Mouse (Mus musculus) kidney, embryonic 16.5 days (tissue): ENCODE measurements around the gene Haus4. TPM values are rescaled to one million over a fixed set of nuclear protein-coding genes. Genes with fewer than 3 reads are reported as not detected.

ENCODE experiments used
- ATAC-seq: fragments of 200-750 bp; cut with Nextera tagmentation; 2 replicates; pipeline ENCODE4 v1.8.0; 2017; ENCODE audit warnings: moderate TSS enrichment; ENCODE audit not compliant: low FRiP score, low TSS enrichment
- H3K27ac ChIP-seq: fragments of 300-500 bp; sonication (generic); 2 replicates; pipeline ENCODE4 v1.5.1; 2014; ENCODE audit warnings: low read length
- H3K27me3 ChIP-seq: fragments of 300-500 bp; sonication (generic); 2 replicates; pipeline ENCODE4 v1.6.1; 2014; ENCODE audit warnings: low read length, control low read depth, mixed read lengths; ENCODE audit not compliant: insufficient read depth
- H3K36me3 ChIP-seq: fragments of 300-500 bp; sonication (generic); 2 replicates; pipeline ENCODE4 v1.6.1; 2014; ENCODE audit warnings: low read length, control low read depth, mixed read lengths; ENCODE audit not compliant: insufficient read depth
- H3K4me1 ChIP-seq: fragments of 300-500 bp; sonication (generic); 2 replicates; pipeline ENCODE4 v1.6.1; 2014; ENCODE audit warnings: low read length, control low read depth, mixed read lengths; ENCODE audit not compliant: insufficient read depth
- H3K4me2 ChIP-seq: fragments of 300-500 bp; sonication (generic); replicated peaks from 2 replicates; pipeline ENCODE4 v1.6.1; 2014; ENCODE audit warnings: low read depth, low read length
- H3K4me3 ChIP-seq: fragments of 300-500 bp; sonication (generic); 2 replicates; pipeline ENCODE4 v1.5.1; 2014; ENCODE audit warnings: mild to moderate bottlenecking, low read length
- H3K9ac ChIP-seq: fragments of 300-500 bp; sonication (generic); replicated peaks from 2 replicates; pipeline ENCODE4 v1.6.1; 2014; ENCODE audit warnings: low read length
- H3K9me3 ChIP-seq: fragments of 300-500 bp; sonication (generic); 2 replicates; pipeline ENCODE4 v1.6.1; 2016; ENCODE audit warnings: low read length, control low read depth
- WGBS: fragments of 180-500 bp; shearing (Covaris S2); extraction: QIAGEN DNeasy Blood & Tissue Kit; methylation state at CpG from one replicate; pipeline ENCODE4 v1.1.7; 2014; 5-methylcytosine and 5-hydroxymethylcytosine counted together
- polyA plus RNA-seq: library from polyadenylated mRNA; unstranded; fragments of >200 nt; fragmentation: Nextera tagmentation; extraction: Ambion mirVana; gene quantifications from 2 replicates; pipeline ENCODE4 v1.2.1, GENCODE M21; 2015

Gene Haus4
- polyA plus RNA-seq, result 57.3 and 62.4 TPM in 2 replicates

DNA sequence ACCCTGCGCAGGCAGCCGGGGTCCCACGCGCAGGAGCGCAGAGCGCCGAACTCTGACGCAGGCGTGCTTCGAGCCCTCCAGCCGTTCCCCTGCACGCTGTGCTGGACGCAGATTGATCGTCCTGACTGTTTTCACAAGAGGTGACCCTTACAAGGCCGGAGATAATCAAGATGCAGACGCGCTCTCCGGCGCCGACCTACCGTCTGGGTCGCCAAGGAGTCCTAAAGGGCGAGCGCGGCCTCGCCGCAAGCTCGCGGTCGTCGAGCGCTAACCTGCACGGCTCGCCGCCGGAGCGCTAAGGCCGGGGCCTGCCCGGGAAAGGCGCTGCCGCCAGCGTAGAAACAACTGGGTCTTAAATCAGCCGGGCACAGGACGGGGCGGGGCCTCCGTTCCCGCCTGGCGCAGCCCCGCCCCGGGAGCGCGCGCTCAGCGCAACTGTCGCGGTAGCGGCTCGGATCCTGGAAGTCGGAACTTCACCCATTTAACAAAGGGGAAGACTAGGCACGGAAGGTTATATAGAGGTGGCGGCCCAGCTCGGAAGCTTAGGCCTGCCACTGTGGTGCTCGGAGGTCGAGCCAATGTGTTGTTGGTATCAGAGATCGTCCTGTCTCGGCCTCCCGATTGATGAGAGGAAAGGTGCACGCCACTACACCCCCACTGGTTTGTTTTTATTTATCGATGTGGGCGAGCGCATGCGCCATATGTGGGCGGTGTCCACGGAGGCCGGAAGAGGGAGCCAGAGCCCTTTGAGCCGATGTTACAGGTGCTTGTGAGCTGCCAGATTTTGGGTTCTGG is at the start of gene Haus4:
Haus4 (minus strand) TSS at position 642 of the 795 bp plus-strand sequence.
- Histone ChIP-seq H3K27me3 (no peaks in the 10 kb centered on the region), H3K4me3 (peak within 1 kb of the TSS; percentile 68), H3K36me3 (peaks cover 21% of the 10 kb centered on the region), H3K27ac (peak within 1 kb of the TSS; percentile 92), H3K4me2 (peak within 1 kb of the TSS; percentile 79), H3K9me3 (no peaks in the 10 kb centered on the region), H3K4me1 (peaks cover 6% of the 10 kb centered on the region; the same call in 1 of the 2 replicates), H3K9ac (peak within 1 kb of the TSS; percentile 91)
- peak; percentile 94 for ATAC-seq
- WGBS, result under 1% methylated on average over 76 of the region's 76 CpGs

DNA sequence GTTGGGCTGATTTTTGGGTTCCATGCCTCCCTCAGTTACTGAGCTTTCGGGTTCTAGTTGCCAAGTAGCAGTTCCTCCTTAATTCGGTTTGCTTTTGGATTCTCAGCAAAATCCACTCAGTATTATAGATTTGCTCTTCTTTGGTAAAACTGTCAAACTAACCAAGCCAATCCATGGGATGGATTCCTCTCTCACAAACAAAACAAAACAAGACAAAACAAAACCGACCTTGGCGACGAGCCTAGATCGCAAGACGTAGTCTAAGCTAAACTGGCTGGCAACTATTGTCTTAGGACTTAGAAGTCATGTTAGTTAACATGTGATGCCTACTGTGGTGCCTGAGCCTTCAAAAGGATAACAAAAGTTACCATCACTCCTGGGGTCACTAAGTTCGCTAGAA is 49.3 kb upstream of the Haus4 start:
- Histone ChIP-seq H3K9ac (peak overlapping the region; percentile 90; the same call in 1 of the 2 replicates), H3K4me2 (peak overlapping the region; percentile 55), H3K27ac (peak overlapping the region; percentile 86), H3K4me1 (peaks cover 24% of the 10 kb centered on the region), H3K27me3 (no peaks in the 10 kb centered on the region), H3K36me3 (peaks cover 7% of the 10 kb centered on the region; the same call in 1 of the 2 replicates), H3K9me3 (no peaks in the 10 kb centered on the region), H3K4me3 (peak overlapping the region; percentile 69)
- WGBS, result 81% methylated on average over 8 of the region's 8 CpGs
- no peak for ATAC-seq

DNA sequence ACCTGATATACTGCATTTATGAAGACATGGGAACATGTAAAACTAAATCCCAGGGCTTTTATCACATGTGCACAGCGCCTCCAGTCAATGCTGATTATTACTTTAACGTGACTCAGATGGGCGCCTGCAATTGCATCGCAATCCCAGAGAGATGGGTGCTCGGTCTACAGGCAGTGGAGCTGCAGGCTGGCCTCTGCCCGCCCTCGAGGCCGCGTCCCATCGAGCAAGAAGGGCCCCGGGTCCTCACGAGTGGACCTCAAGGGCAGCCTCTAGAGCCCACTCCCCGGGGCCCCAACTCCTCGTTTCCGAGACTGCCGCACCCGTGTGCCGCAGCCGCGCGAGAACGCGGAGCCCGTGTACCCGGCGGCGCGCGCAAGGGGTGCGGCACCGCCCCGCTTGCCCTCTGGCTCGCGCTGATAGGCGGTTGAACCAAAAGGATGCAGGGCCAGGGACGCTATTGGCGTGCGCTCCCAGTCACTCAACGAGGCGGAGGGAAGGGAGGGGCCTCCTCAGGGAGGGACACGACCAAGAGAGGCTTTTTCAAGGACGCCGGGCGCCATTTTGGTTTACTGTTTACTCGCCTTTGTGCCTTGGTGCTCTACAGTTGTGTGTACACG is 48.7 kb upstream of the Haus4 start:
- under 1% methylated on average over 46 of the region's 46 CpGs for WGBS
- H3K4me1 ChIP-seq, result peaks cover 24% of the 10 kb centered on the region
- H3K4me2 ChIP-seq, result peak overlapping the region; percentile 55
- ATAC-seq, result peak; percentile 99
- H3K27me3 ChIP-seq, result no peaks in the 10 kb centered on the region
- no peaks in the 10 kb centered on the region for H3K9me3 ChIP-seq
- peak overlapping the region; percentile 69 for H3K4me3 ChIP-seq
- H3K27ac ChIP-seq, result peak overlapping the region; percentile 92
- H3K9ac ChIP-seq, result peak overlapping the region; percentile 90
- H3K36me3 ChIP-seq, result peaks cover 7% of the 10 kb centered on the region; the same call in 1 of the 2 replicates

DNA sequence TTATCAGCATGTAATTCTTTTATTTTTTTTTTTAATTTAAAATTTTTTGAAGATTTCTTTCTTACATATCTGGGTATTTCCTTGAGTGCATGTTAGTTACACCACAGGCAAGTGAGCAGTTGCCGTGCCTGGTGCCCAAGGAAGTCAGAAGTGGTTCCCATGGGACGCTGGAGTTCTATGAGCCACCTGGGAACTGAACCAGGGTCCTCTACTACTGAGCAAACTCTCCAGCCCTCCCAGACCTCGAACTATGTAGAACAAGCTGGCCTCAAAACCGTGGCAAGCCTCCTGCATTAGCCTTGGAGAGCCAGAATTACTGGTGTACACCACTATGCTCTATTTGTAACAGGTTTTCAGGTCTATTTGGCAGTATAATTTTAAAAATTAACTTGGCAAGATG is 48.2 kb upstream of the Haus4 start:
- Histone ChIP-seq H3K4me1 (peaks cover 24% of the 10 kb centered on the region), H3K4me3 (peak overlapping the region; percentile 69), H3K9me3 (no peaks in the 10 kb centered on the region), H3K27me3 (no peaks in the 10 kb centered on the region), H3K27ac (peak overlapping the region; percentile 92), H3K9ac (peak overlapping the region; percentile 90), H3K4me2 (peak overlapping the region; percentile 55), H3K36me3 (peaks cover 9% of the 10 kb centered on the region; the same call in 1 of the 2 replicates)
- ATAC-seq, result 0 out of 2 replicates have a peak, but pooled peaks have one; percentile 16
- 37% methylated on average over 4 of the region's 4 CpGs for WGBS

DNA sequence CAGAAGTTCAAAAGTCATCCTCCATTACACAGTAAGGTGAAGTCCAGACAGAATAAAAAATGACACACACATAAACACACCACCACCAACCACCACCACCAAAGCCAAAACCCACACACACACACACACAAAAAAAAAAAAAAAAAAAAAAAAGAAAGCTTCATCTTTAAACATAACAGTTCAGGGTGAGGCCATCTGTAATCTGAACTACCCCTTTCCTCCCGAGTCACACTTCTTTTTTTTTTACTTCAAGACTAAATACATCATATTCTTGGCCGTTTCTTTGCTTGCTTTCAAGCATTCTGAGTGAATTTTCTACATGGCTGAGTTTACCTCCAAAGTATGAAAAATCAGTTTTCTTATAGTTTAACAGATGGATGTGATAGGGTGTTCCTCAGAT is 47.2 kb upstream of the Haus4 start:
- peaks cover 9% of the 10 kb centered on the region; the same call in 1 of the 2 replicates for H3K36me3 ChIP-seq
- no peaks in the 10 kb centered on the region for H3K27me3 ChIP-seq
- no peak overlapping the region for H3K27ac ChIP-seq
- H3K4me2 ChIP-seq, result no peak overlapping the region
- no peak overlapping the region for H3K9ac ChIP-seq
- no peak overlapping the region for H3K4me3 ChIP-seq
- no peak for ATAC-seq
- H3K4me1 ChIP-seq, result peaks cover 24% of the 10 kb centered on the region
- 36% methylated on average over 2 of the region's 2 CpGs for WGBS
- no peaks in the 10 kb centered on the region for H3K9me3 ChIP-seq

DNA sequence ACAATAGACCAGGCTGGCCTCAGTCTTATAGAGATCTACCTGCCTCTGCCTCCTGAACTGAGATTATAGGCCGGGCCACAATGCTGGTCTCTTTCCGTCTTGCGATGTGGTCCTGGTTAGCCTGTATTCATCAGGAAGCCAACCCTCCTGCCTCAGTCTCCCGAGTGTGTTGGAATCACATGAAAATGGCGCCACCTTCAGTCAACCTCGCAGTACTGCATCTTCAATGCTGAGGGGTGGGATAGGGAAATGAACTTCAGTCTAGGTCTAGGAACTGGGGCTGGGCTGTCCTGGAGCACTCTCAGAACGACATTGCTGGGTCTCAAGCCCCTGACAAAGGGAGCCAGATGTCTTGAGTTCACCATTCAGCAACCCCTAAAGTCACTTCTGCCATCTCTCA is 42.7 kb upstream of the Haus4 start:
- H3K27ac ChIP-seq, result no peak overlapping the region
- no peak overlapping the region for H3K4me2 ChIP-seq
- no peak overlapping the region for H3K9ac ChIP-seq
- no peaks in the 10 kb centered on the region for H3K9me3 ChIP-seq
- 84% methylated on average over 7 of the region's 7 CpGs for WGBS
- peaks cover 11% of the 10 kb centered on the region for H3K4me1 ChIP-seq
- H3K4me3 ChIP-seq, result no peak overlapping the region
- ATAC-seq, result no peak
- H3K27me3 ChIP-seq, result no peaks in the 10 kb centered on the region
- peaks cover 25% of the 10 kb centered on the region for H3K36me3 ChIP-seq

DNA sequence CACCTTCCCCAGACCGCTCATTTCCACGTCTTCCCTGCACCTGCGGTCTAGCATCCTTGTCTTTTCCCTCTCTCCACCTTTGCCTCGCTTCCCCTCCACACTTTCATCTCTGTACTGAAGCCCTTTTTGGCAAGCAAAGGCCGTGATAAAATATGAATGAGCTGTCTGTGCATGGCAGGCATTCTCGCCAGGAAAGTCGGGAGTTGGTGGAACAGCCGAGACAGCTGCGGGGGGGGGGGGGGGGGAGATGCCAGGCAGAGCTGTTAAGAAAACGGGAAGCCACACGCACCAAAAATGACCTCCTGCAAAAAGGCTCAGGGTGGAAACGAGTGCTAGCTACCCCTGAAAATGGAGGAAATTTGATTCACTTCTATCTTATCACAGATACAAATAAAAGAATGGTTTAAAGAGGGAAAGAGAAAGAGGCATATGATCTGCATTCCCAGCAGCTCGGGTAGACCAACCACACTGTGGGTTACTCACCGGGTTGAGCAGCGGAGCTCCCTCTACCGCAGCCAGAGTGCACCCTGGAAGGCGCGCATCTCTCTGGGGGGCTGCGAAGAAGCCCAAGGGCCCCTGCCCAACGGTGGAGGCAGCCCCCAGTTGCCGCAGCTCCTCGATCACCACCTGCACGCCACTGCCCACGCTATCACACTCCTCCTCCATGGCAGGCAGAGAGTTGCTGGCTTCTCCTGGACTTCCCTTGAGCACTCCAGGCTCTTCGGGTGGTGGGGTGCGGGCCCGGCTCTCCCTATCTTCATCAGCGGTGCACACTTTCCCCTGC is 40.4 kb upstream of the Haus4 start:
- Histone ChIP-seq H3K4me1 (peaks cover 11% of the 10 kb centered on the region), H3K4me3 (no peak overlapping the region), H3K4me2 (no peak overlapping the region), H3K9me3 (no peaks in the 10 kb centered on the region), H3K9ac (no peak overlapping the region), H3K27me3 (no peaks in the 10 kb centered on the region), H3K36me3 (peaks cover 25% of the 10 kb centered on the region), H3K27ac (no peak overlapping the region)
- ATAC-seq, result no peak
- WGBS, result 74% methylated on average over 27 of the region's 28 CpGs

DNA sequence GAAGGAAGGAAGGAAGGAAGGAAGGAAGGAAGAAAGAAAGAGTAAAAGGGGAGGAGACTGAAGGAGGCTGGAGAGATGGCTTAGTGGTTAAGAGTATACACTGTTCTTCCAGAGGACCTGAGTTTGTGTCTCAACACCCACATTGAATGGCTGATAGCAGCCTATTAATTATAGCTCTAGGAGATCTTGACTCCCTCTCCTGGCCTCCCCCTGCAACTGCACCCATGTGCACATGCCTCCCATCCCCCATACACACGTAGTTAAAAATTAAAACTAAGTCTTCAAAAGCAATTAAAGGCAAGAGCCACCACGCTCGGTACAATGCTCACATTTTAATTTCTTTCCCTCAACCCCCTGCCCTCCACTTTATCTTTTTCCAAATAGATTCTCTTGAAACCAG is 39.6 kb upstream of the Haus4 start:
- peaks cover 20% of the 10 kb centered on the region for H3K36me3 ChIP-seq
- no peak overlapping the region for H3K4me3 ChIP-seq
- WGBS, result 76% methylated on average over 3 of the region's 3 CpGs
- H3K27me3 ChIP-seq, result no peaks in the 10 kb centered on the region
- no peak for ATAC-seq
- no peak overlapping the region for H3K27ac ChIP-seq
- H3K4me1 ChIP-seq, result peaks cover 11% of the 10 kb centered on the region
- H3K9ac ChIP-seq, result no peak overlapping the region
- H3K4me2 ChIP-seq, result no peak overlapping the region
- H3K9me3 ChIP-seq, result no peaks in the 10 kb centered on the region

DNA sequence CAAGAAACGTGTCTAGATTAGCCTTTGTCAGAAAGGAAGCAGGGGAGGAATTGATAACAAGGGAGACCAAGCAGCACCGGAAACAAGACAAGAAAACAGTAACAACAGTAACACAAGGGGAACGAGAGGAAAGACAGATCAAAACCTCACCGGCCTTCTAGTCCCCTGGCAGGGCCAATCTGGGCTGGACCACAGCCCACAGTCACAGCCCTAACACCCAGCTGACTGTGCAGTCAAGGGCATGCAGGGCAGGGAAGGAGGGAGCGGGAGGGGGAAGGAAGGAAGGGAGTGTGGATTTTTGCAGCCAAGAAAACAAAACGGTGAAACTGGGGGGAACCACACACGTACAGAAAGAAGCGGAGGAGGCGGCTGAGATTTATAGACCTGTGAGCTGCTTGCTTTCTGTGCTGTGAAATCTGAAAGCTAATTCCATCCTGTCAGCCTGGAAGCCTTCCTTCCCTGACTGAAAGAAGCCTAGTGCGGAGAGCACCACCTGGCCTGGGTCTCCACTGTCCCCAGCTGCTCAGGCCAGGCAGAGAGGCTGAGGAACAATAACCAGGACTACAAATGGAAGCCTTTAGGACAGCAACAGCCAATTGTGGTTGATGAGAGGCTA is 38.0 kb upstream of the Haus4 start:
- ATAC-seq, result peak; percentile 89
- Histone ChIP-seq H3K27me3 (no peaks in the 10 kb centered on the region), H3K4me1 (peaks cover 11% of the 10 kb centered on the region), H3K9ac (peak overlapping the region; percentile 40), H3K36me3 (peaks cover 16% of the 10 kb centered on the region), H3K9me3 (no peaks in the 10 kb centered on the region), H3K4me2 (peak overlapping the region; percentile 18; the same call in 1 of the 2 replicates), H3K27ac (peak overlapping the region; percentile 92), H3K4me3 (no peak overlapping the region)
- WGBS, result 14% methylated on average over 10 of the region's 10 CpGs
